Mouse (Mus musculus) CH12.LX (cell line): ENCODE data around the gene Dcaf6. TPM values are rescaled to one million over a fixed set of nuclear protein-coding genes. Genes with fewer than 3 reads are reported as not detected.

Experiments used
- DNase-seq: peaks from one replicate; pipeline ENCODE4 v3.0.0-alpha.2; 2013; ENCODE audit errors: extremely low read depth
- H3K27ac ChIP-seq: 2 replicates; pipeline ENCODE4 v1.5.1; 2012; ENCODE audit warnings: low read depth, mild to moderate bottlenecking, control low read depth, moderate library complexity; ENCODE audit not compliant: insufficient read depth
- H3K27me3 ChIP-seq: replicated peaks from 2 replicates; pipeline ENCODE3; 2012; ENCODE audit warnings: inconsistent platforms
- H3K36me3 ChIP-seq, 2 experiments: replicated peaks in 1 of 2; 2 replicates each; pipeline versions ENCODE3 to v1.6.1; 2012; ENCODE audit warnings: inconsistent platforms in 1 of 2, low read length in 1 of 2, mild to moderate bottlenecking in 1 of 2, mixed read lengths in 1 of 2, moderate library complexity in 1 of 2; ENCODE audit not compliant: control insufficient read depth in 1 of 2, insufficient read depth in 1 of 2
- H3K4me1 ChIP-seq, 2 experiments: 2 replicates each; pipeline ENCODE4 v1.6.1; 2012; ENCODE audit warnings: inconsistent platforms in 1 of 2, moderate library complexity in 1 of 2; ENCODE audit not compliant: insufficient read depth in 2 of 2, control insufficient read depth in 1 of 2
- H3K4me2 ChIP-seq: 2 replicates; pipeline ENCODE4 v1.6.1; 2012; ENCODE audit warnings: low read depth, mild to moderate bottlenecking, control low read depth; ENCODE audit not compliant: poor library complexity, insufficient read depth, severe bottlenecking
- H3K4me3 ChIP-seq, 3 experiments: fragments of 150-350 bp in 1 of 3; sonication (generic) in 1 of 3; replicated peaks in 1 of 3; 2 replicates each; pipeline versions ENCODE3 to v1.5.1; 2011 to 2012; ENCODE audit warnings: low read depth in 2 of 3, low read length in 2 of 3, mild to moderate bottlenecking in 2 of 3, moderate library complexity in 2 of 3, control low read depth in 1 of 3, improper control_type of control experiment in 1 of 3, inconsistent platforms in 1 of 3, mixed read lengths in 1 of 3; ENCODE audit not compliant: poor library complexity in 1 of 3
- H3K79me2 ChIP-seq: replicated peaks from 2 replicates; pipeline ENCODE4 v1.6.1; 2012; ENCODE audit warnings: mild to moderate bottlenecking, moderate library complexity; ENCODE audit not compliant: control insufficient read depth, poor library complexity, insufficient read depth, severe bottlenecking; ENCODE audit errors: extremely low read depth
- H3K9ac ChIP-seq: 2 replicates; pipeline ENCODE4 v1.6.1; 2012; ENCODE audit warnings: low read depth, mild to moderate bottlenecking, control low read depth, moderate library complexity; ENCODE audit not compliant: insufficient read depth
- H3K9me3 ChIP-seq: replicated peaks from 2 replicates; pipeline ENCODE3; 2012; ENCODE audit warnings: low read length, inconsistent platforms, mixed read lengths
- BHLHE40 ChIP-seq: IDR thresholded peaks from 2 replicates; pipeline ENCODE4 v1.6.1; 2011; ENCODE audit warnings: mild to moderate bottlenecking, low read depth, low read length, improper control_type of control experiment
- CHD1 ChIP-seq: IDR thresholded peaks from 2 replicates; pipeline ENCODE4 v1.6.1; 2012; ENCODE audit warnings: low read depth, low read length, improper control_type of control experiment, inconsistent platforms
- CTCF ChIP-seq, 2 experiments: IDR thresholded peaks in 1 of 2; conservative IDR thresholded peaks in 1 of 2; 2 replicates each; pipeline ENCODE4 v1.5.1; 2011 to 2012; ENCODE audit warnings: low read depth in 2 of 2, low read length in 2 of 2, improper control_type of control experiment in 1 of 2, inconsistent platforms in 1 of 2, mild to moderate bottlenecking in 1 of 2, moderate library complexity in 1 of 2
- E2F4 ChIP-seq: IDR thresholded peaks from 2 replicates; pipeline ENCODE4 v1.6.1; 2011; ENCODE audit warnings: low read depth, low read length, improper control_type of control experiment; ENCODE audit not compliant: insufficient replicate concordance
- EP300 ChIP-seq: IDR thresholded peaks from 2 replicates; pipeline ENCODE4 v1.6.1; 2011; ENCODE audit warnings: low read length, improper control_type of control experiment
- ETS1 ChIP-seq: conservative IDR thresholded peaks from 2 replicates; pipeline ENCODE4 v1.6.1; 2012; ENCODE audit warnings: low read depth, mild to moderate bottlenecking, inconsistent platforms, low read length, improper control_type of control experiment, moderate library complexity
- GABPA ChIP-seq: IDR thresholded peaks from 2 replicates; pipeline ENCODE4 v1.6.1; 2012; ENCODE audit warnings: low read depth, low read length, improper control_type of control experiment, inconsistent platforms; ENCODE audit not compliant: insufficient replicate concordance
- IRF4 ChIP-seq: IDR thresholded peaks from 2 replicates; pipeline ENCODE4 v1.6.1; 2014; ENCODE audit warnings: low read depth, mild to moderate bottlenecking, inconsistent platforms, low read length, improper control_type of control experiment
- JUN ChIP-seq: IDR thresholded peaks from 2 replicates; pipeline ENCODE4 v1.6.1; 2011; ENCODE audit warnings: low read depth, mild to moderate bottlenecking, low read length, improper control_type of control experiment, moderate library complexity; ENCODE audit not compliant: insufficient read depth
- JUND ChIP-seq: conservative IDR thresholded peaks from 2 replicates; pipeline ENCODE4 v1.6.1; 2011; ENCODE audit warnings: low read depth, low read length, improper control_type of control experiment
- MAX ChIP-seq: IDR thresholded peaks from 2 replicates; pipeline ENCODE4 v1.6.1; 2011; ENCODE audit warnings: low read length, improper control_type of control experiment
- MAZ ChIP-seq: IDR thresholded peaks from 2 replicates; pipeline ENCODE4 v1.6.1; 2012; ENCODE audit warnings: low read depth, mild to moderate bottlenecking, inconsistent platforms, low read length, improper control_type of control experiment, moderate library complexity
- MXI1 ChIP-seq: IDR thresholded peaks from 2 replicates; pipeline ENCODE4 v1.6.1; 2011; ENCODE audit warnings: mild to moderate bottlenecking, low read depth, low read length, improper control_type of control experiment
- NRF1 ChIP-seq: IDR thresholded peaks from 2 replicates; pipeline ENCODE4 v1.6.1; 2014; ENCODE audit warnings: low read depth, mild to moderate bottlenecking, inconsistent platforms, low read length, improper control_type of control experiment, moderate library complexity
- RAD21 ChIP-seq: IDR thresholded peaks from 2 replicates; pipeline ENCODE4 v1.6.1; 2011; ENCODE audit warnings: low read depth, mild to moderate bottlenecking, low read length, improper control_type of control experiment, moderate library complexity
- SMC3 ChIP-seq: IDR thresholded peaks from 2 replicates; pipeline ENCODE4 v1.6.1; 2011; ENCODE audit warnings: low read depth, low read length, improper control_type of control experiment
- TCF12 ChIP-seq: IDR thresholded peaks from 2 replicates; pipeline ENCODE4 v1.6.1; 2014; ENCODE audit warnings: low read depth, mild to moderate bottlenecking, inconsistent platforms, low read length, improper control_type of control experiment
- USF2 ChIP-seq: conservative IDR thresholded peaks from 2 replicates; pipeline ENCODE4 v1.6.1; 2011; ENCODE audit warnings: low read depth, low read length, improper control_type of control experiment
- ZMIZ1 ChIP-seq: IDR thresholded peaks from 2 replicates; pipeline ENCODE4 v1.6.1; 2012; ENCODE audit warnings: low read depth, mild to moderate bottlenecking, inconsistent platforms, low read length, improper control_type of control experiment
- dilution Hi-C: fragments of 300-500 bp; cut with MboI; formaldehyde crosslinking; loops from 2 replicates; pipeline ENCODE4 v1.14.3; 2020; ENCODE audit warnings: low sequenced_read_pairs; ENCODE audit not compliant: extremely low pct_unique_long_range_greater_than_20kb, extremely low pct_ligation_motif_present
- in situ Hi-C: fragments of 300-500 bp; cut with MboI; formaldehyde crosslinking; loops from 3 replicates; pipeline ENCODE4 v1.14.3; 2019; ENCODE audit warnings: low sequenced_read_pairs, low pct_ligation_motif_present, low pct_unique_long_range_greater_than_20kb, mixed read lengths
- polyA plus RNA-seq: library from polyadenylated mRNA; unstranded; fragments of >175 nt; gene quantifications from 2 replicates; pipeline ENCODE4 v1.2.1, GENCODE M21; 2012; ENCODE audit warnings: low read depth; ENCODE audit not compliant: insufficient read length
- total RNA-seq, 2 experiments: library from RNA; depleted of rRNA; stranded (reverse); fragments of 300-350 nt in 1 of 2; fragments of >200 nt in 1 of 2; gene quantifications; 2 replicates each; pipeline ENCODE4 v1.2.3; 2012 to 2014

Gene Dcaf6
- total and polyA plus RNA-seq, 3 experiments = 3.7 to 4.1 (median 4.1) TPM

- H3K79me2 ChIP-seq = no peaks in the 10 kb centered on the region
- no peak overlapping the region for H3K4me3 ChIP-seq
- TF ChIP-seq SMC3 = peak; percentile 6; the same call in 1 of the 2 replicates
- no peak for TF ChIP-seq TCF12
- peak in 1 of 2 experiments; percentile 30; a peak in 2 of 4 replicates for TF ChIP-seq CTCF (conservative IDR thresholded peaks at IDR 0.05 in 1 of 2, IDR thresholded peaks at IDR 0.05 in 1 of 2; ENCODE audit: low read depth in 2 of 2, low read length in 2 of 2)
- no peak overlapping the region for H3K27ac ChIP-seq
- no peak overlapping the region for H3K9ac ChIP-seq
- H3K27me3 ChIP-seq = no peaks in the 10 kb centered on the region
- no peaks in the 10 kb centered on the region for H3K9me3 ChIP-seq
- H3K4me1 ChIP-seq = peaks cover 0 to 6% of the 10 kb centered on the region in 2 experiments; a peak in 2 of 4 replicates
- in situ Hi-C loops = no loop called here
- no peak overlapping the region for H3K4me2 ChIP-seq
- dilution Hi-C loops = no loop called here
- no peak for DNase-seq
- H3K36me3 ChIP-seq = no peaks in the 10 kb centered on the region
Observed at GRCm38 (mm10) chr1:165396401-165396805, 63.9 kb downstream of the Dcaf6 start.

GRCm38 (mm10) chr1:165395940-165396339 is 64.3 kb downstream of the Dcaf6 start:
- H3K27ac ChIP-seq = no peak overlapping the region
- H3K27me3 ChIP-seq = no peaks in the 10 kb centered on the region
- no peaks in the 10 kb centered on the region for H3K36me3 ChIP-seq
- in situ Hi-C loops (no loop called here), dilution Hi-C loops (no loop called here)
- H3K4me2 ChIP-seq = no peak overlapping the region
- H3K4me3 ChIP-seq = no peak overlapping the region
- H3K9ac ChIP-seq = no peak overlapping the region
- peaks cover 0 to 6% of the 10 kb centered on the region in 2 experiments; a peak in 2 of 4 replicates for H3K4me1 ChIP-seq
- no peak for TF ChIP-seq E2F4
- no peak for TF ChIP-seq MAX
- TF ChIP-seq GABPA = no peak
- no peak for TF ChIP-seq USF2
- TF ChIP-seq JUN = no peak
- no peak for TF ChIP-seq IRF4
- TF ChIP-seq MAZ = no peak
- no peak for TF ChIP-seq SMC3
- no peak for TF ChIP-seq BHLHE40
- no peak for TF ChIP-seq ZMIZ1
- no peak for TF ChIP-seq MXI1
- no peak for TF ChIP-seq NRF1
- TF ChIP-seq RAD21 = no peak
- TF ChIP-seq EP300 = no peak
- TF ChIP-seq CHD1 = no peak
- TF ChIP-seq ETS1 = no peak
- no peak for TF ChIP-seq JUND
- no peaks in the 10 kb centered on the region for H3K79me2 ChIP-seq
- no peak for DNase-seq
- H3K9me3 ChIP-seq = no peaks in the 10 kb centered on the region
